Mouse (Mus musculus) c-Kit-positive CD71-positive TER-119-positive erythroid progenitor cells, embryonic 14.5 days (primary cell): ENCODE measurements at regions not wholly inside any gene's neighbourhood (a gene's known extent, or its start where the extent isn't known, plus 50 kb on each side); places are given as distances from the start of the nearest gene placed in this dataset.

Experiments used
- DNase-seq: peaks from one replicate; pipeline ENCODE4 v3.0.0-alpha.2; 2013; ENCODE audit warnings: low spot score

GRCm38 (mm10) chr13:51899319-51900042 lies 53.0 kb downstream of the Gadd45g start:
- no peak for DNase-seq

- no peak for DNase-seq
These were observed 53.6 kb downstream of the Gadd45g start for GRCm38 (mm10) chr13:51900043-51900440.

GRCm38 (mm10) chr13:51902482-51903285 lies 56.2 kb downstream of the Gadd45g start:
- no peak for DNase-seq

- no peak for DNase-seq
These were observed 57.0 kb downstream of the Gadd45g start for GRCm38 (mm10) chr13:51903324-51903939.

GRCm38 (mm10) chr13:51905270-51905669 lies 58.8 kb downstream of the Gadd45g start:
- DNase-seq = no peak

- DNase-seq = no peak
These were observed 59.6 kb downstream of the Gadd45g start for GRCm38 (mm10) chr13:51906103-51906502.

- DNase-seq = no peak
These were observed 62.0 kb downstream of the Gadd45g start for GRCm38 (mm10) chr13:51908514-51908913.

- no peak for DNase-seq
These were observed 65.0 kb downstream of the Gadd45g start for GRCm38 (mm10) chr13:51911296-51911998.

- DNase-seq = no peak
These were observed 66.0 kb downstream of the Gadd45g start for GRCm38 (mm10) chr13:51912477-51912876.

GRCm38 (mm10) chr13:51912994-51913393 lies 66.5 kb downstream of the Gadd45g start:
- no peak for DNase-seq

- DNase-seq = no peak
These were observed 70.3 kb downstream of the Gadd45g start for GRCm38 (mm10) chr13:51916666-51917240.

- DNase-seq = no peak
These were observed 71.2 kb downstream of the Gadd45g start for GRCm38 (mm10) chr13:51917658-51918057.

- DNase-seq = no peak
These were observed 71.6 kb downstream of the Gadd45g start for GRCm38 (mm10) chr13:51918108-51918507.

GRCm38 (mm10) chr13:51918781-51919170 lies 72.3 kb downstream of the Gadd45g start:
- no peak for DNase-seq

- DNase-seq = no peak
These were observed 72.8 kb downstream of the Gadd45g start for GRCm38 (mm10) chr13:51919171-51919793.

- DNase-seq = no peak
These were observed 73.5 kb downstream of the Gadd45g start for GRCm38 (mm10) chr13:51919937-51920336.

- DNase-seq = no peak
These were observed 74.3 kb downstream of the Gadd45g start for GRCm38 (mm10) chr13:51920511-51921351.

- DNase-seq = no peak
These were observed 75.1 kb downstream of the Gadd45g start for GRCm38 (mm10) chr13:51921550-51921949.

GRCm38 (mm10) chr13:51926764-51927163 lies 80.3 kb downstream of the Gadd45g start:
- no peak for DNase-seq

- DNase-seq = no peak
These were observed 83.3 kb downstream of the Gadd45g start for GRCm38 (mm10) chr13:51929730-51930129.
